Mouse (Mus musculus): ENCODE measurements at regions not wholly inside any gene's neighbourhood (a gene's known extent, or its start where the extent isn't known, plus 50 kb on each side); places are given as distances from the start of the nearest gene placed in this dataset.

DNA sequence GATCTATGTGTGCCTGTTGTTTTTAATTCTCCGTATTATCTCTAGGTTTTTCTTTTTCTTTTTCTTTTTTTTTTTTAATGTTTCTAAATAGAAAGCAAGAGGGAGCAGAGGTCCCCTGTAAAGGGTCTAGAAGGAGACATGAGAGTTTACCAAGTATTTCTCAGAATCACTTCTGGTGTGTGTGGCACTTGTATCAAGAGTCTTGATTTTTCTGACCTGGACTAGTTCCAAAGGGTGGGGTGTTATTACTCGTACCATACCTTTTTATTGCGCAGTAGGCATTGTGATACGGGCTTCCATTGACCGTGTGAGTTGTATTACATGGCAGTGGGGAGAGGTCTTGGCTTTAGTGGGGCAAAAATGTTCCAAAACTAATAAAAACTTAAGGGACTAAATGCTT lies 63.2 kb upstream of the Bmp6 start:
- DNase-seq = no peak

DNA sequence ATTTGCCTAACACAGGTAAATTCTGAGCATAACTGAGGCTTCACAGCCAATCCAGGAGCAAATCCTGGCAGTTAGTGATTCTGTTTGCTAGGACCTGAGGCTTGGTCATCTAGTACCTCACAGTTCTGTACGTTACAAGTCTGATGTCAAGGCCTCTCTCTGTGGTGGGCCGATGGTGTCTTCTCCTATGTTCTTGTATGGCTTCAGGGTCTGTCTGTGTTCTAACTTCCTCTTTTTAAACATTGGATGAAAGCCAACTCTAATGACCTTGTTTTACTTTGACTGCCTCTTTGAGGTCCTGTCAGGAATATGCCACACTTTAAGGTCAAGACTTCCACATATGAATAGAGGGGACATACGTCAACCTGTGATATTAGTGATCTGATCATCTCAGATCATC lies 56.9 kb upstream of the Bmp6 start:
- DNase-seq = no peak

DNA sequence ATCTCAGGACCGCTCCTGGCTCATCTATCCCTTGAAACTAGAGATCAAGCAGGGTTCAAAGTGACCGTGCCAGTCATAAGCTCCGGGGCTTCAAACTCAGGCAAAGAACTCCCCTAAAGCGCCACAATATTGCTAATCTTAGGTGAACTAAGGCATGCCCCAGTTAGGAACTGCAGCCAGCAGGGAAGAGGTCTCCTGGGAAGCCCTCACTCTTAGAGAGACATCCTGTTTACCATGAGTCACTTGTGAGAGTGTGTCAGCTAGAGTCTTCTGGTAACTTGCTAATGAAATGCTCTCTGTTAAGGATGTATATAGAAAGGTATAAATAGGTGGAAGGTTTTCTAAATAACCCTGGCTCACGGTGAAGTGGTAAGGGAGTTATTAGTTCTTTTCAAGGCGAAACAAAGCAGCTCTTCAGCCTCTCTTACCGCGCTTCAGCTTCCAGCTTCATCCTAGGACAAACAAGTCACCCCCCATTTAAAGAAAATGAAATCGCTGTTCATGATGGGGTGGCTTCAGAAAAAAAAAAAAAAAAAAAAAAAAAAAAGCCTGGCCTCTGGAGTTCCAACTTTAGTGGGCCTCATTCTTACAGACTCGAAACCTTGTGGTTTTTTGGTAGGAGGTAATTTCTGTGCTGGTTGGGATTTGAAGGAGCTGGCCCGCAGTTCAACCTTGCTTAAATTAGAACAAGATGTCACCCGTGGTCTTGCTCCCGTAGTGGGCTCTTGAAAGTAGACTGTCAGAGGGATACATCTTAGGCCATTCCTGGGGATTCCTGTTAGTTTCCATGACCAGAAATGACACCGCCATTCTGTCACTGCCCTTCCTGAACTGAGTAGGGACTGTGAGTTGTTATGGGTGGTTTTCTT lies 56.1 kb upstream of the Bmp6 start:
- DNase-seq = no peak

DNA sequence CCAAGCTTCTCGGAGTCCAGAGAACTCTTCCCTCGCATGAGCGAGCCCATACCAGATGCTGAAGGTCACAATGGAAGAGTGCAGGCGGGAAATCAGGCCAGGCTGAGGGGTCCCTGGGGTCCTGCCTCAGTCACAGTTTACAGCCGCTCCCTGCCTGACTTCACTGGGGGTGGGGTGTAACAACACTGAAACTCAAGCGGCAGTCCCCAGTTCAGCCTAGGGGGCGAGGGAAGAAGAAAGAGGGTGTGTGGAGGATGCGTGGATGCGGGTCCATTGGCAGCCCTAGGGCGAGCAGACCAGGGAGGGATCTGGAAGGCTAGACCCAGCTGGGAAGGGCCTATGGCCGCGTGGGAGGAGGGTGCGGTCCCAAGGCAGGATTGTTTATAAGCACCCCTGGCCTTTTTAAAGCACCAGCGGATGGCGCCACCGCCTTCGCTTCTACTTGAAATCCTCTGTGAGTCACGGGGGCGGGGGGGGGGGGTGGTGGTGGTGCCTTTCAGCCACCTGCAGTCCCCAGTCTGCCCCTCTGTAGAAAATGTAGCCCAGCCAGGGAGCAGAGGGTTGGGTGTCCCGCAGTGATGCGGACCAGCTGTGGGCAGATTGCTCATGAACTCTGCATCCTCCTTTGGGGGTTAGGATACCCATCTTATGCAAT lies 54.5 kb upstream of the Bmp6 start:
- peak in 1 of 2 experiments; percentile 7 for DNase-seq

DNA sequence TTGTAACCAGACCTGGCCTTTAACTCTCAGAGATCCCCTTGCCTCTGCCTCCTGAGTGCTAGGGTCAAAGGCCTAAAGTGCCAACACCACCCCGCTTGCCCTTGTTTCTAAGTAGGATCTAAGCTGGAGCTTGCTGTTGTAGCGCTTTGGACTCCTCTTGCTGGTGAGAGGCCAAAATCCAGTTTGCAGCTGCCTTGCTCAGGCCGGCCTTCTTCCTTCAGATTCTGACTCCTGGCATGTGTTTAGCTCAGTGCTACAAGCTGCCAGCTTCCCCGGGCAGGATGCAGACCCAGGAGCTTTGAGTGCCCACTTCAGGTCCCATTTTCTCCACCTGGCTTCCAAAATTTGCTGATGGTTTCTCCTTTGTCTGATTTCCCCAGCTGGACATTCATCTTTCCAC lies 53.4 kb upstream of the Bmp6 start:
- DNase-seq = no peak
